Mouse (Mus musculus) embryonic facial prominence, embryonic 11.5 days (tissue): ENCODE data around the gene 1700021F07Rik. TPM values are rescaled to one million over a fixed set of nuclear protein-coding genes. Genes with fewer than 3 reads are reported as not detected.

ENCODE experiments used
- ATAC-seq: fragments of 200-750 bp; cut with Nextera tagmentation; replicated peaks from 2 replicates; pipeline ENCODE4 v1.8.0; 2017; ENCODE audit warnings: low read depth; ENCODE audit not compliant: insufficient number of reproducible peaks, low FRiP score, low TSS enrichment
- DNase-seq: peaks from one replicate; pipeline ENCODE4 v3.0.0-alpha.2; 2015; ENCODE audit warnings: low spot score
- H3K27ac ChIP-seq: fragments of 300-500 bp; sonication (generic); replicated peaks from 2 replicates; pipeline ENCODE4 v1.5.1; 2014; ENCODE audit warnings: mild to moderate bottlenecking, low read depth, low read length, control low read depth
- H3K27me3 ChIP-seq: fragments of 300-500 bp; sonication (generic); 2 replicates; pipeline ENCODE4 v1.6.1; 2014; ENCODE audit warnings: mild to moderate bottlenecking, low read length, moderate library complexity, mixed read lengths; ENCODE audit not compliant: control insufficient read depth, insufficient read depth
- H3K36me3 ChIP-seq: fragments of 300-500 bp; sonication (generic); replicated peaks from 2 replicates; pipeline ENCODE4 v1.6.1; 2014; ENCODE audit warnings: low read depth, mild to moderate bottlenecking, low read length, moderate library complexity, mixed read lengths; ENCODE audit not compliant: control insufficient read depth, insufficient read depth
- H3K4me1 ChIP-seq: fragments of 300-500 bp; sonication (generic); 2 replicates; pipeline ENCODE4 v1.6.1; 2014; ENCODE audit warnings: low read length, mixed read lengths; ENCODE audit not compliant: control insufficient read depth, insufficient read depth
- H3K4me2 ChIP-seq: fragments of 300-500 bp; sonication (generic); 2 replicates; pipeline ENCODE4 v1.6.1; 2014; ENCODE audit warnings: low read depth, mild to moderate bottlenecking, control low read depth, low read length, moderate library complexity
- H3K4me3 ChIP-seq: fragments of 300-500 bp; sonication (generic); 2 replicates; pipeline ENCODE4 v1.5.1; 2014; ENCODE audit warnings: low read depth, low read length, control low read depth
- H3K9ac ChIP-seq: fragments of 300-500 bp; sonication (generic); replicated peaks from 2 replicates; pipeline ENCODE4 v1.6.1; 2014; ENCODE audit warnings: mild to moderate bottlenecking, control low read depth, low read length
- H3K9me3 ChIP-seq: fragments of 300-500 bp; sonication (generic); replicated peaks from 2 replicates; pipeline ENCODE4 v1.6.1; 2016; ENCODE audit warnings: mild to moderate bottlenecking, low read length, inconsistent platforms, mixed read lengths; ENCODE audit not compliant: control insufficient read depth
- WGBS: fragments of 180-500 bp; shearing (Covaris S2); extraction: QIAGEN DNeasy Blood & Tissue Kit; methylation state at CpG from one replicate; pipeline ENCODE4 v1.1.7; 2014; 5-methylcytosine and 5-hydroxymethylcytosine counted together
- polyA plus RNA-seq: library from polyadenylated mRNA; unstranded; fragments of >200 nt; fragmentation: Nextera tagmentation; extraction: Ambion mirVana; gene quantifications from 2 replicates; pipeline ENCODE4 v1.2.1, GENCODE M21; 2014

The 1700021F07Rik gene
- polyA plus RNA-seq, 1 experiment from 2014 or later, result not detected

DNA sequence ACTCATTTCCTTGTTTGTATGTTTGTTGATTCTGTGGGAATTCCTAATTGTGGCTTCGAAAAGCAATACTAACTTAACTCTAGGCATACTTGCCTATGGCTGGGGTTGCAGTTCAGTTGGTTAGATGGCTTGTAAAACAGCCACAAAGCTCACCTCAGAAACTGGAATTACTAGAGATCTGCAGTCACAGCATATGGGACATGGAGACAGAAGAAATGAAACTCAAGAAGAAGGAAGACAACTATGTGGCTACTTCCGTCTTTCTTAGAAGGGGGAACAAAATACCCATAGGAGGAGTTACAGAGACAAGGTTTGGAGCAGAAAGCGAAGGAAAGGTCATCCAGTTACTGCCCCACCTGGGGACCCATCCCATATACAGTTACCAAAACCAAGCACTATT, 6.1 kb downstream of the 1700021F07Rik start:
- ATAC-seq (no peak), DNase-seq (no peak)
- Histone ChIP-seq H3K9ac (no peak overlapping the region), H3K4me2 (no peak overlapping the region), H3K4me3 (no peak overlapping the region), H3K36me3 (no peaks in the 10 kb centered on the region), H3K4me1 (no peaks in the 10 kb centered on the region), H3K9me3 (no peaks in the 10 kb centered on the region), H3K27ac (no peak overlapping the region), H3K27me3 (no peaks in the 10 kb centered on the region)
- WGBS, result 78% methylated on average over 3 of the region's 3 CpGs

- peak; percentile 59 for DNase-seq
- H3K4me1 ChIP-seq, result no peaks in the 10 kb centered on the region
- 48% methylated on average over 15 of the region's 15 CpGs for WGBS
- no peak overlapping the region for H3K4me2 ChIP-seq
- no peak overlapping the region for H3K4me3 ChIP-seq
- H3K27me3 ChIP-seq, result no peaks in the 10 kb centered on the region
- no peaks in the 10 kb centered on the region for H3K9me3 ChIP-seq
- H3K27ac ChIP-seq, result 0 out of 2 replicates have a peak overlapping the region, but pooled peaks have one; percentile 41
- ATAC-seq, result peak; percentile 53; the same call in 1 of the 2 replicates
- H3K36me3 ChIP-seq, result no peaks in the 10 kb centered on the region
- H3K9ac ChIP-seq, result no peak overlapping the region
Observed at GRCm38 (mm10) chr2:173532711-173533462, 10.5 kb downstream of the 1700021F07Rik start.

- ATAC-seq (no peak), DNase-seq (no peak)
- no peaks in the 10 kb centered on the region for H3K27me3 ChIP-seq
- no peaks in the 10 kb centered on the region for H3K36me3 ChIP-seq
- H3K27ac ChIP-seq, result no peak overlapping the region
- no peaks in the 10 kb centered on the region for H3K9me3 ChIP-seq
- no peak overlapping the region for H3K4me3 ChIP-seq
- H3K4me2 ChIP-seq, result no peak overlapping the region
- H3K9ac ChIP-seq, result no peak overlapping the region
- 75% methylated on average over 7 of the region's 7 CpGs for WGBS
- H3K4me1 ChIP-seq, result no peaks in the 10 kb centered on the region
Observed at GRCm38 (mm10) chr2:173534581-173534980, 12.2 kb downstream of the 1700021F07Rik start.

GRCm38 (mm10) chr2:173535390-173535789, 13.0 kb downstream of the 1700021F07Rik start:
- no peak overlapping the region for H3K4me3 ChIP-seq
- no peak overlapping the region for H3K9ac ChIP-seq
- no peak overlapping the region for H3K27ac ChIP-seq
- DNase-seq (no peak), ATAC-seq (no peak)
- H3K9me3 ChIP-seq, result no peaks in the 10 kb centered on the region
- WGBS, result 86% methylated on average over 18 of the region's 18 CpGs
- H3K27me3 ChIP-seq, result no peaks in the 10 kb centered on the region
- H3K4me2 ChIP-seq, result no peak overlapping the region
- H3K4me1 ChIP-seq, result peaks cover 4% of the 10 kb centered on the region; the same call in 1 of the 2 replicates
- H3K36me3 ChIP-seq, result no peaks in the 10 kb centered on the region

DNA sequence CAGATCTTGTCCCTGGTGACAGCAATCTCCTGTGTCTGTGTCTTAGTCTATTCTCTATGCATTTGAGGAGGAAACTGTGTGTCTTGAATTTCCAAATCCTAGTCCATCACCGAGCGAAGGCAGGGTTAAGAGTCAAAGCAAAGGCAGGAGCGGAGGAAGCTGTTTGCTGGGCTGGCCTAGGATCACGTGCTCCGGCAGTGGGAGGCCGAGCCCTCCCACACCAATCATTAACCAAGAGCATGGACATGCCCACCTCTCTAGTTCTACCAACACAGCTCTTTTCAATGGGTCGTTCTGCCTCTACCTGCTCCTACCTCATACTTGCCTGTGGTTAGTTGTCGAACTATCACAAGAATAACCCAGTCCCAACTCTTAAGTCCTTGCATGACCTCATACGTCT, 13.5 kb downstream of the 1700021F07Rik start:
- WGBS, result 88% methylated on average over 9 of the region's 9 CpGs
- no peak overlapping the region for H3K4me3 ChIP-seq

DNA sequence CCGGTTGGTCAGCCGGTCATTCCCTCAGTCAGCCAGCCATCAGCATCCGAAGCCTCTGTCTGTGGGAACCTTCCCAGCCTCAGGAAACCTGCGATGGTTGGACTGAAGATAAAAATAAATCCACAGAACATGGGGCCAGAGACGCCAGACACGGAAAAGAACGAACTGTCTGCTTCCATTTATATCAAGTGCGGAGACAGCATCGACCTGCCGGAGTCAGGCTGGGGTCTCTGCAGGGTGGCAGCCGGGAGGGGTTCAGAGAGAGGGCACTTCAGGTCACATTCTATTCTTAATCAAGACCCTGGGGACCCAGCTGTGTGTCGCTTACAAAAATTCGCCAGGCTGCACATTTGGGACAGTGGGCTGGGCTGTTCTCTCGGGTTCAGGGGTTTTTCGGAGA, 17.4 kb downstream of the 1700021F07Rik start:
- ATAC-seq (no peak), DNase-seq (peak; percentile 31)
- H3K4me3 ChIP-seq, result no peak overlapping the region
- peaks cover 4% of the 10 kb centered on the region; the same call in 1 of the 2 replicates for H3K4me1 ChIP-seq
- no peak overlapping the region for H3K27ac ChIP-seq
- no peaks in the 10 kb centered on the region for H3K27me3 ChIP-seq
- H3K9ac ChIP-seq, result no peak overlapping the region
- H3K36me3 ChIP-seq, result no peaks in the 10 kb centered on the region
- 31% methylated on average over 15 of the region's 15 CpGs for WGBS
- H3K9me3 ChIP-seq, result no peaks in the 10 kb centered on the region
- no peak overlapping the region for H3K4me2 ChIP-seq

More for the DNA sequence above, 13.5 kb downstream of the 1700021F07Rik start:
- H3K36me3 ChIP-seq, result no peaks in the 10 kb centered on the region
- no peak overlapping the region for H3K27ac ChIP-seq
- no peak overlapping the region for H3K9ac ChIP-seq
- H3K4me1 ChIP-seq, result peaks cover 4% of the 10 kb centered on the region; the same call in 1 of the 2 replicates
- no peaks in the 10 kb centered on the region for H3K27me3 ChIP-seq
- no peak for DNase-seq
- ATAC-seq, result no peak
- no peak overlapping the region for H3K4me2 ChIP-seq
- H3K9me3 ChIP-seq, result no peaks in the 10 kb centered on the region

DNA sequence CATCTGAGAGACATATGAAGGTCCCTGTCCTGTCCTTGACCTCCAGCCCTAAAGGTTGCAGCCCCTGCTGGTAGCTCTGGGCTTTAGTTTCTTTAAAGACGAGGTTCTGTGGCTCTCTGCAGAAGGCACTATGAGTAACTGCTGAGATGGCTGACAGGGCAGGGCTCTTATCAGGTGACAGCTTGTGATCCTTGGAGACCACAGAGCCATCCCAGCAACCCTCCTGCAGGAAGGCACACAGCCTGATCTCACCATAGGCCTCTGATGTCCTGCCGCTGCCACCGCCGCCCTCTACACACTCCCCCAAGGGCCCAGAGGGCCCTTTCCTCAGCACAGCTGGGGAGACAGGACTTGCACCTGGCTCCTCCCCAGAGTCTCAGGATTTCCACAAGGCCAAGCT, 19.4 kb downstream of the 1700021F07Rik start:
- no peaks in the 10 kb centered on the region for H3K27me3 ChIP-seq
- no peak for ATAC-seq
- DNase-seq, result no peak
- H3K9me3 ChIP-seq, result no peaks in the 10 kb centered on the region
- no peak overlapping the region for H3K4me3 ChIP-seq
- no peak overlapping the region for H3K4me2 ChIP-seq
- H3K4me1 ChIP-seq, result peaks cover 4% of the 10 kb centered on the region; the same call in 1 of the 2 replicates
- 80% methylated on average over 4 of the region's 4 CpGs for WGBS
- no peaks in the 10 kb centered on the region for H3K36me3 ChIP-seq
- no peak overlapping the region for H3K9ac ChIP-seq
- H3K27ac ChIP-seq, result no peak overlapping the region

- Histone ChIP-seq H3K9me3 (no peaks in the 10 kb centered on the region), H3K4me1 (peaks cover 4% of the 10 kb centered on the region; the same call in 1 of the 2 replicates), H3K27me3 (no peaks in the 10 kb centered on the region), H3K4me2 (no peak overlapping the region), H3K27ac (no peak overlapping the region), H3K9ac (no peak overlapping the region), H3K4me3 (no peak overlapping the region), H3K36me3 (no peaks in the 10 kb centered on the region)
- no peak for DNase-seq
- 85% methylated on average over 4 of the region's 4 CpGs for WGBS
- no peak for ATAC-seq
Observed at GRCm38 (mm10) chr2:173542716-173543115, 20.3 kb downstream of the 1700021F07Rik start.
